Mouse (Mus musculus) limb, embryonic 14.5 days (tissue): ENCODE data around the gene Gabrb1. TPM values are rescaled to one million over a fixed set of nuclear protein-coding genes. Genes with fewer than 3 reads are reported as not detected.

ENCODE experiments used
- ATAC-seq: fragments of 200-750 bp; cut with Nextera tagmentation; 2 replicates; pipeline ENCODE4 v1.8.0; 2017; ENCODE audit warnings: low read depth, moderate number of reproducible peaks, moderate TSS enrichment; ENCODE audit not compliant: low FRiP score
- DNase-seq: peaks from one replicate; pipeline ENCODE4 v3.0.0-alpha.2; 2015; ENCODE audit warnings: low spot score
- H3K27ac ChIP-seq: fragments of 300-500 bp; sonication (generic); replicated peaks from 2 replicates; pipeline ENCODE4 v1.5.1; 2014; ENCODE audit warnings: low read depth, mild to moderate bottlenecking, low read length, moderate library complexity, mixed read lengths
- H3K27me3 ChIP-seq: fragments of 300-500 bp; sonication (generic); 2 replicates; pipeline ENCODE4 v1.6.1; 2014; ENCODE audit warnings: low read length, mixed read lengths; ENCODE audit not compliant: control insufficient read depth, insufficient read depth
- H3K36me3 ChIP-seq: fragments of 300-500 bp; sonication (generic); 2 replicates; pipeline ENCODE4 v1.6.1; 2014; ENCODE audit warnings: mild to moderate bottlenecking, low read length, moderate library complexity, mixed read lengths; ENCODE audit not compliant: control insufficient read depth, insufficient read depth
- H3K4me1 ChIP-seq: fragments of 300-500 bp; sonication (generic); 2 replicates; pipeline ENCODE4 v1.6.1; 2014; ENCODE audit warnings: antibody characterized with exemption, low read length, mixed read lengths; ENCODE audit not compliant: control insufficient read depth, insufficient read depth
- H3K4me2 ChIP-seq: fragments of 300-500 bp; sonication (generic); replicated peaks from 2 replicates; pipeline ENCODE4 v1.6.1; 2014; ENCODE audit warnings: low read depth, mild to moderate bottlenecking, low read length, moderate library complexity; ENCODE audit not compliant: severe bottlenecking
- H3K4me3 ChIP-seq: fragments of 300-500 bp; sonication (generic); replicated peaks from 2 replicates; pipeline ENCODE4 v1.5.1; 2014; ENCODE audit warnings: low read length
- H3K9ac ChIP-seq: fragments of 300-500 bp; sonication (generic); 2 replicates; pipeline ENCODE4 v1.6.1; 2014; ENCODE audit warnings: mild to moderate bottlenecking, low read depth, low read length, moderate library complexity; ENCODE audit not compliant: severe bottlenecking
- H3K9me3 ChIP-seq: fragments of 300-500 bp; sonication (generic); 2 replicates; pipeline ENCODE4 v1.6.1; 2016; ENCODE audit warnings: low read length; ENCODE audit not compliant: control insufficient read depth
- POLR2A ChIP-seq: fragments of 200-500 bp; IDR thresholded peaks from 2 replicates; pipeline ENCODE4 v1.8.0; 2012; ENCODE audit warnings: inconsistent platforms, mild to moderate bottlenecking, moderate library complexity, borderline replicate concordance; ENCODE audit not compliant: insufficient read depth, insufficient read length; ENCODE audit errors: extremely low read depth
- WGBS: fragments of 180-500 bp; shearing (Covaris S2); extraction: QIAGEN DNeasy Blood & Tissue Kit; methylation state at CpG from one replicate; pipeline ENCODE4 v1.1.7; 2014; 5-methylcytosine and 5-hydroxymethylcytosine counted together
- polyA plus RNA-seq, 2 experiments: library from polyadenylated mRNA; depleted of rRNA in 1 of 2; stranded (reverse) in 1 of 2; unstranded in 1 of 2; fragments of >200 nt; fragmentation: Nextera tagmentation in 1 of 2; extraction: Ambion mirVana in 1 of 2; gene quantifications; 2 replicates each; pipeline versions ENCODE4 v1.2.1 to v1.2.3; 2012 to 2014

Gabrb1 gene
- polyA plus RNA-seq, 2 experiments, result 0.26 to 1.5 TPM

DNA sequence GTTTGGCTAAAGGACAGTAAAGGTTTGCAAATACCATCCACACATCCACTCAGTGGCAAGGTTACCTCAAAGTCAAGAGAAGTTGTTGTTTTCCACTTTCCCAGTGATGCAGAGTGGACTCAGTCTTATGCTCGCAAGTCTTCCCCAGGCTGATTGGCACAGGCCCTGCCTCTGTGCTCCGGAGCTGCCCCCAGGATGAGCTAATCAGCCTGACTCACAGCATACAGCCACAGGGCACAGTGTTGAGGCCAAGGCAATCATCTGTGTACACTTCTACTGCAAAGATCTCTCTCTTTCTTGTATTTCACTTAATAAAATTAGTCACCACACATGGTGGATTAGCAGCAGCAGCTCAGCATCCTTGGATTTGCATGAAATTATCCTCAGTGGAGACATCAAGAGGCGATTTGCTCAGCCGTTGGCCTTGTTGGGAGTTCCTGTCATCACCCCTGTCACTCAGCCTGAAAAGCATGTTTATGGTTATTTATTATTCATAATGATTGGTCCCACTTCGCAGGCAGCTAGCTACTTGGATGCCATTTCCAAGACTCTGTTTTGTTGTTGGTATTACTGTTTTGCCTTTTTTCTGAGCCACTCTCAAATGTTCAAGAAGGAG lies 297.3 kb downstream of the Gabrb1 start:
- Histone ChIP-seq H3K4me1 (no peaks in the 10 kb centered on the region), H3K27ac (no peak overlapping the region), H3K36me3 (no peaks in the 10 kb centered on the region), H3K4me3 (no peak overlapping the region), H3K9ac (no peak overlapping the region), H3K27me3 (no peaks in the 10 kb centered on the region), H3K9me3 (no peaks in the 10 kb centered on the region), H3K4me2 (no peak overlapping the region)
- TF ChIP-seq POLR2A, result no peak
- 65% methylated on average over 5 of the region's 5 CpGs for WGBS
- DNase-seq (no peak), ATAC-seq (no peak)

DNA sequence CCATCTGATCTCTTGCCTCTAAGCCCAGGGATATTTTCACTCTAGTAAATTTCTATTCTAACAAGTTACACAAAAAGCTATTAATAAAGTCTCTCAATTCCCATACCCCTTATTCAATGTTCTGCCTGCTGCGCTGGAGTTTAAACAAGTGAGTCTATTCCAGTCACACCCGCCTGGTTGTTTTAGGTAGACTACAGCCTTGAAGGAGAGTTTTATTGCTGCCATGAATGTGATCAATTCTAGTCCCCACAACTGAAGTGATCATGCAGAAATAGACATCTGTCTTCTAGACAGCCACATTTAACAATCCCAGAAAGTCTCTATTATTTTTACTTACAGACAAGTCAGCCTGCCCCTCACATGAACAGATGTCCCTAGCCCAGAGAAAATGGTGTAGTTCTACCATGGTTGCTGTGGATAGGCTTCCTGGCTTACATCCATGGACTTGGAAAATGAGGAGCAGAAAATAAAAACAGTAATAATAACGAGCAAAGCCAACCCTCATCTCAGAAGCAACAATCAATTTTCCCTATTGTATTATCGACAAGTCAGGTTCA lies 307.0 kb downstream of the Gabrb1 start:
- WGBS, result 77% methylated on average over 4 of the region's 4 CpGs
- ATAC-seq, result no peak
- Histone ChIP-seq H3K27ac (no peak overlapping the region), H3K27me3 (no peaks in the 10 kb centered on the region), H3K4me2 (no peak overlapping the region), H3K9me3 (no peaks in the 10 kb centered on the region), H3K4me3 (no peak overlapping the region), H3K4me1 (no peaks in the 10 kb centered on the region), H3K36me3 (no peaks in the 10 kb centered on the region), H3K9ac (no peak overlapping the region)
- DNase-seq, result no peak
- TF ChIP-seq POLR2A, result no peak

GRCm38 (mm10) chr5:71965529-71965928 lies 307.6 kb downstream of the Gabrb1 start:
- no peak for DNase-seq
- H3K36me3 ChIP-seq, result no peaks in the 10 kb centered on the region
- no peak for TF ChIP-seq POLR2A
- no peak overlapping the region for H3K27ac ChIP-seq
- H3K9ac ChIP-seq, result no peak overlapping the region
- no peaks in the 10 kb centered on the region for H3K27me3 ChIP-seq
- H3K4me2 ChIP-seq, result no peak overlapping the region
- H3K9me3 ChIP-seq, result no peaks in the 10 kb centered on the region
- no peak overlapping the region for H3K4me3 ChIP-seq
- 67% methylated on average over 2 of the region's 2 CpGs for WGBS
- no peak for ATAC-seq
- no peaks in the 10 kb centered on the region for H3K4me1 ChIP-seq

DNA sequence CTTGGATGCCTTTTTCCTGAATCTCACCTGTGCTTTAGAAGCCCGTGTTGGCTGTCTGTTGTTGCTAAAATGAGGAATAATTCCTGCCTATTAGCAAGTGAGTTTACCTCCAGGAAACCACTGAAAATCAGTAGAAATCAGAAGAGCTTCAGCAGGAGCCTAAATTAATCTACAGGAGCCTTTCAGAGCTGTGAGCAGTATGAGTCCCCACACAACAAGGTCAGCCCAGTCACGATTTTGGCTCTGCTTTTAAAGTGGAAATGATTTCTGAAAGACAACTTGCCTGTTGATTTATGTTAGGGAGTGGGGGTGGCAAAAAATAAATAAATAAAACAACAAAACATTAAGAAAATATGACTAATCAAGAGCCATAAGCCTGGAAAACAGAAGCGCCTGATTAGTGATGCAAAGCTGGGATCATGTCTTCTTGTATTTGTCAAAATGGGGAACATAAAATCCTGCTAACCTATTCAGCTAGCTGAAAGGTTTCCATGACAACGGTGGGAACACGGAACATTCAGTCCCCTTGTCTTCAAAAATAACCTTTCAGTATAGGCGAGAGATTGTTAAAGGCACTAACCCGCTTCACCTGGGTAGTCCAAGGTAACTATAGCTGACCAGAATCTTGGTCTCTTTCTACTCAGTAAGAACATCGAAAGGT lies 312.4 kb downstream of the Gabrb1 start:
- 78% methylated on average over 8 of the region's 8 CpGs for WGBS
- H3K4me2 ChIP-seq, result no peak overlapping the region
- no peaks in the 10 kb centered on the region for H3K27me3 ChIP-seq
- H3K9ac ChIP-seq, result no peak overlapping the region
- H3K4me1 ChIP-seq, result no peaks in the 10 kb centered on the region
- no peaks in the 10 kb centered on the region for H3K36me3 ChIP-seq
- no peak for DNase-seq
- no peaks in the 10 kb centered on the region for H3K9me3 ChIP-seq
- TF ChIP-seq POLR2A, result no peak
- no peak for ATAC-seq
- no peak overlapping the region for H3K27ac ChIP-seq
- H3K4me3 ChIP-seq, result no peak overlapping the region

DNA sequence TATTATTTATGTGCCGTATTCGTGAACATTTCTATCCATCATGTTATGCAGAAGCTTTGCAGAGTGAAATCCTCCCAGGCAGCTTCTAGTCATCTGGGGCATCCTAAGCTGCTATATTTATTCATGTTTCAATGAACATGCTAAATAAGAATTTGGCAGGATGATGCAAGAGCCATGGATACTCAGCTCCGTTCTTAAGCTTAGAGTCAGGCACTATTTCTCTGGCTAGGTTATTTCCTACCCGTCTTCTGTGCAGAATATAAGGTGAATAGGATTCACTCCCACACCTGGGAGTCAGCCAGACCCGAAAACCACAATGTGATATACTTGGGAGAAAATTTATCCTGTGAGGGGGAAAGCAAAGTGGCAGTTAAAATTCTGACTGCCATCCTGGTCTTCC lies 314.9 kb downstream of the Gabrb1 start:
- ATAC-seq (no peak), DNase-seq (no peak)
- H3K4me3 ChIP-seq, result no peak overlapping the region
- no peak overlapping the region for H3K4me2 ChIP-seq
- no peak overlapping the region for H3K9ac ChIP-seq
- no peaks in the 10 kb centered on the region for H3K27me3 ChIP-seq
- no peaks in the 10 kb centered on the region for H3K4me1 ChIP-seq
- 83% methylated on average over 5 of the region's 5 CpGs for WGBS
- H3K27ac ChIP-seq, result no peak overlapping the region
- no peaks in the 10 kb centered on the region for H3K36me3 ChIP-seq
- TF ChIP-seq POLR2A, result no peak
- H3K9me3 ChIP-seq, result no peaks in the 10 kb centered on the region
